Mouse (Mus musculus) hindbrain, embryonic 16.5 days (tissue): ENCODE measurements at regions not wholly inside any gene's neighbourhood (a gene's known extent, or its start where the extent isn't known, plus 50 kb on each side); places are given as distances from the start of the nearest gene placed in this dataset.

Experiments used
- ATAC-seq: fragments of 200-750 bp; cut with Nextera tagmentation; 2 replicates; pipeline ENCODE4 v1.8.0; 2017; ENCODE audit warnings: moderate TSS enrichment, moderate library complexity
- H3K27ac ChIP-seq: fragments of 300-500 bp; sonication (generic); 2 replicates; pipeline ENCODE4 v1.5.1; 2014; ENCODE audit warnings: low read depth, mild to moderate bottlenecking, control low read depth, low read length, moderate library complexity
- H3K27me3 ChIP-seq: fragments of 300-500 bp; sonication (generic); replicated peaks from 2 replicates; pipeline ENCODE4 v1.6.1; 2014; ENCODE audit warnings: low read length; ENCODE audit not compliant: control insufficient read depth, insufficient read depth
- H3K36me3 ChIP-seq: fragments of 300-500 bp; sonication (generic); 2 replicates; pipeline ENCODE4 v1.6.1; 2014; ENCODE audit warnings: mild to moderate bottlenecking, low read length, moderate library complexity, mixed read lengths; ENCODE audit not compliant: control insufficient read depth, insufficient read depth
- H3K4me1 ChIP-seq: fragments of 300-500 bp; sonication (generic); 2 replicates; pipeline ENCODE4 v1.6.1; 2014; ENCODE audit warnings: low read depth, low read length; ENCODE audit not compliant: control insufficient read depth, insufficient read depth
- H3K4me2 ChIP-seq: fragments of 300-500 bp; sonication (generic); 2 replicates; pipeline ENCODE4 v1.6.1; 2014; ENCODE audit warnings: mild to moderate bottlenecking, low read length, control low read depth, moderate library complexity
- H3K4me3 ChIP-seq: fragments of 300-500 bp; sonication (generic); 2 replicates; pipeline ENCODE4 v1.5.1; 2014; ENCODE audit warnings: mild to moderate bottlenecking, low read length, control low read depth, moderate library complexity
- H3K9ac ChIP-seq: fragments of 300-500 bp; sonication (generic); 2 replicates; pipeline ENCODE4 v1.6.1; 2014; ENCODE audit warnings: low read depth, mild to moderate bottlenecking, control low read depth, low read length, moderate library complexity
- H3K9me3 ChIP-seq: fragments of 300-500 bp; sonication (generic); 2 replicates; pipeline ENCODE4 v1.6.1; 2014; ENCODE audit warnings: mild to moderate bottlenecking, low read length, moderate library complexity; ENCODE audit not compliant: control insufficient read depth
- WGBS: fragments of 180-500 bp; shearing (Covaris S2); extraction: QIAGEN DNeasy Blood & Tissue Kit; methylation state at CpG from one replicate; pipeline ENCODE4 v1.1.7; 2014; 5-methylcytosine and 5-hydroxymethylcytosine counted together

GRCm38 (mm10) chr7:69655583-69655982 lies 711.0 kb downstream of the Nr2f2 start:
- Histone ChIP-seq H3K4me3 (no peak overlapping the region), H3K27ac (no peak overlapping the region)

GRCm38 (mm10) chr7:69645449-69645848 lies 721.1 kb downstream of the Nr2f2 start:
- no peak for ATAC-seq
- Histone ChIP-seq H3K27ac (no peak overlapping the region), H3K9me3 (no peaks in the 10 kb centered on the region), H3K4me2 (no peak overlapping the region), H3K9ac (no peak overlapping the region), H3K4me1 (no peaks in the 10 kb centered on the region), H3K36me3 (no peaks in the 10 kb centered on the region), H3K27me3 (no peaks in the 10 kb centered on the region), H3K4me3 (no peak overlapping the region)
- WGBS, result 42% methylated on average over 6 of the region's 6 CpGs

More at GRCm38 (mm10) chr7:69655583-69655982, 711.0 kb downstream of the Nr2f2 start:
- Histone ChIP-seq H3K9me3 (no peaks in the 10 kb centered on the region), H3K4me2 (no peak overlapping the region; the same call in 1 of the 2 replicates), H3K9ac (no peak overlapping the region), H3K4me1 (no peaks in the 10 kb centered on the region), H3K36me3 (no peaks in the 10 kb centered on the region), H3K27me3 (no peaks in the 10 kb centered on the region; the same call in 1 of the 2 replicates)
- 16% methylated on average over 9 of the region's 9 CpGs for WGBS
- no peak for ATAC-seq

- no peak for ATAC-seq
Measured at GRCm38 (mm10) chr7:69641652-69642051, 724.9 kb downstream of the Nr2f2 start.

GRCm38 (mm10) chr7:69599866-69600265 lies 766.7 kb downstream of the Nr2f2 start:
- Histone ChIP-seq H3K9me3 (no peaks in the 10 kb centered on the region), H3K27me3 (no peaks in the 10 kb centered on the region), H3K4me2 (no peak overlapping the region), H3K4me1 (no peaks in the 10 kb centered on the region), H3K9ac (no peak overlapping the region), H3K4me3 (no peak overlapping the region), H3K36me3 (no peaks in the 10 kb centered on the region), H3K27ac (no peak overlapping the region)
- 53% methylated on average over 3 of the region's 3 CpGs for WGBS
- ATAC-seq, result no peak

More at GRCm38 (mm10) chr7:69641652-69642051, 724.9 kb downstream of the Nr2f2 start:
- Histone ChIP-seq H3K9ac (no peak overlapping the region), H3K27me3 (no peaks in the 10 kb centered on the region), H3K4me2 (no peak overlapping the region), H3K36me3 (no peaks in the 10 kb centered on the region), H3K4me3 (no peak overlapping the region), H3K9me3 (no peaks in the 10 kb centered on the region), H3K27ac (no peak overlapping the region), H3K4me1 (no peaks in the 10 kb centered on the region)
- WGBS, result 53% methylated on average over 9 of the region's 9 CpGs

- Histone ChIP-seq H3K27ac (no peak overlapping the region), H3K4me1 (no peaks in the 10 kb centered on the region), H3K9me3 (no peaks in the 10 kb centered on the region), H3K36me3 (no peaks in the 10 kb centered on the region), H3K4me2 (no peak overlapping the region), H3K27me3 (no peaks in the 10 kb centered on the region), H3K4me3 (no peak overlapping the region), H3K9ac (no peak overlapping the region)
- no peak; the same call in 1 of the 2 replicates for ATAC-seq
- 46% methylated on average over 6 of the region's 6 CpGs for WGBS
Measured at GRCm38 (mm10) chr7:69585716-69586115, 780.8 kb downstream of the Nr2f2 start.

- Histone ChIP-seq H3K4me2 (no peak overlapping the region), H3K27ac (no peak overlapping the region), H3K9ac (no peak overlapping the region), H3K4me3 (no peak overlapping the region), H3K9me3 (no peaks in the 10 kb centered on the region), H3K27me3 (no peaks in the 10 kb centered on the region), H3K36me3 (no peaks in the 10 kb centered on the region), H3K4me1 (no peaks in the 10 kb centered on the region)
- 69% methylated on average over 4 of the region's 4 CpGs for WGBS
- ATAC-seq, result no peak
Measured at GRCm38 (mm10) chr7:69585131-69585530, 781.4 kb downstream of the Nr2f2 start.

- no peak overlapping the region for H3K27ac ChIP-seq
- H3K9ac ChIP-seq, result no peak overlapping the region
- no peak overlapping the region for H3K4me3 ChIP-seq
- H3K36me3 ChIP-seq, result no peaks in the 10 kb centered on the region
- no peaks in the 10 kb centered on the region for H3K4me1 ChIP-seq
- 81% methylated on average over 2 of the region's 2 CpGs for WGBS
- no peak for ATAC-seq
- no peak overlapping the region for H3K4me2 ChIP-seq
- H3K9me3 ChIP-seq, result no peaks in the 10 kb centered on the region
- H3K27me3 ChIP-seq, result no peaks in the 10 kb centered on the region
Measured at GRCm38 (mm10) chr7:69584516-69584915, 782.0 kb downstream of the Nr2f2 start.

GRCm38 (mm10) chr7:69583901-69584300 lies 782.6 kb downstream of the Nr2f2 start:
- Histone ChIP-seq H3K27ac (no peak overlapping the region), H3K4me1 (no peaks in the 10 kb centered on the region), H3K36me3 (no peaks in the 10 kb centered on the region), H3K9ac (no peak overlapping the region), H3K27me3 (peaks cover 2% of the 10 kb centered on the region; the same call in 1 of the 2 replicates), H3K4me2 (no peak overlapping the region), H3K4me3 (no peak overlapping the region), H3K9me3 (no peaks in the 10 kb centered on the region)
- no peak for ATAC-seq
- 59% methylated on average over 1 of the region's 1 CpGs for WGBS

- 27% methylated on average over 6 of the region's 6 CpGs for WGBS
- Histone ChIP-seq H3K4me3 (no peak overlapping the region), H3K9ac (no peak overlapping the region), H3K27ac (no peak overlapping the region), H3K36me3 (no peaks in the 10 kb centered on the region), H3K9me3 (no peaks in the 10 kb centered on the region), H3K4me2 (no peak overlapping the region), H3K27me3 (peaks cover 2% of the 10 kb centered on the region; the same call in 1 of the 2 replicates), H3K4me1 (no peaks in the 10 kb centered on the region)
- ATAC-seq, result no peak
Measured at GRCm38 (mm10) chr7:69581668-69582067, 784.9 kb downstream of the Nr2f2 start.
